Mouse (Mus musculus) megakaryocyte-erythroid progenitor cell, adult 5-6 weeks (primary cell): ENCODE measurements around the gene Clec2d. TPM values are rescaled to one million over a fixed set of nuclear protein-coding genes. Genes with fewer than 3 reads are reported as not detected.
A peak's percentile ranks its signal among the peaks of the same experiment; 100 is the strongest.
"Not testable (repeated sequence)": the region's sequence is repeated elsewhere in the genome, so short reads cannot be mapped to it uniquely, and the experiment has no call there.

Source experiments
- ATAC-seq: replicated peaks from 2 replicates; pipeline ENCODE4 v1.8.0; 2016; ENCODE audit warnings: mild to moderate bottlenecking, inconsistent platforms; ENCODE audit not compliant: severe bottlenecking, poor library complexity, low FRiP score, low TSS enrichment
- total RNA-seq, 2 experiments: library from RNA; stranded (forward) in 1 of 2; stranded (reverse) in 1 of 2; fragments of 200-1000, 215-1000 nt in 1 of 2; fragments of >200 nt in 1 of 2; fragmentation: Nextera tagmentation in 1 of 2; gene quantifications; 2 replicates each; pipeline ENCODE4 v1.2.3; 2014 to 2017

Gene Clec2d
- total RNA-seq, 2 experiments from 2014 or later = 18.0 to 78.9 TPM

- no peak for ATAC-seq
Measured at GRCm38 (mm10) chr6:129186022-129186421, 5.6 kb downstream of the Clec2d start.

DNA sequence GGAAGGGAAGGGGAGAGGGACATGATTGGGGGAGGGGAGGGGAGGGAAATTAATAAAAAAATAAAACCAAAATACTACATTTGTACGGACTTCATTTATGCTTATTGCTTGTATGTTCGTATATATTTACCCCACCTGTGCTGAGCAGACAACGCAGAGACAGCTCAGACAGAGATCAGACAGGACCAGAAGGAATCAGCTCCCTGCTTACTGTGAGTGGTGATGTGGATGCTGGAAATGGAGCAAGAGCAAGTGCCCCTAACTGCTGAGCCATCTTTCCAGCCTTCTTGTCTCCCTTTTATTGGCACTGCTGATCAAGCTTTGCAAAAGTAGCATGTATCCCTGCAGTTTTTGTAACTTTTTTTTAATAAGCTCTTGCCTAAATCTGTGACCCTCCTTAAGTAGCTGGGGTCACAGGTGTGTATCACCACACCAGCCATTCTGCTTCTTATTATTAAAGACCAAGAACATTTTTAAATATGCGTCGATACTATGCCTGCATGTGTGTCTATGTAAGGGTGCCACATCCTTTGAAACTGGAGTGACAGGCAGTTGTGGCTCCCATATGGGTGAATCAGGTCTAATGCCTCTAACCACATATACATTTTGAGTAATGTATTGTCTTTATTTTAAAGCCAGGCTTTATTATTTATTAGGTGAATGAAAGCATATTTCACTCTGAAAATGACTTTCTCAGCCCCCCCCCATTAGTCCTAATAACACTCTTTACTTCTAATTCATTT is 6.2 kb downstream of the Clec2d start:
- ATAC-seq = no peak

DNA sequence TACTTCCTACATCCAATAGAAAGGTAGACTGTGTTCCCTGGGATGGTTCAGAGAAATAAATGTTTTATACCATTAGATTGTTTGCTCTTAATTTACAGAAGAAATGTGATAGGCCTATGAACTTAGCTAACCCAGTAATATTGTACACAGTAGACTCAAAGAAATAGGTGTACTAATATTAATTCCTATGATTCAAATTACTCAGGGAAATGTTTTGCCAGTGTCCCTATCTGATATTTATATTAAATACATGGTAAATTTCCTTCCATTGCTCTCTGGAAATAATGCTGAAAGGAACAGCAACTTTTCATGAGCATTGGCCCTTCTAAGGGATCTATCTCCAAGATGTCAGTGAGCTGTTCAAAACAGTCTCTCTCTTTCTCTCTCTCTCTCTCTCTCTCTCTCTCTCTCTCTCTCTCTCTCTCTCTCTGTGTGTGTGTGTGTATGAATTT is 6.8 kb downstream of the Clec2d start:
- no peak for ATAC-seq

GRCm38 (mm10) chr6:129187816-129188215 is 7.4 kb downstream of the Clec2d start:
- ATAC-seq = not testable (repeated sequence)

DNA sequence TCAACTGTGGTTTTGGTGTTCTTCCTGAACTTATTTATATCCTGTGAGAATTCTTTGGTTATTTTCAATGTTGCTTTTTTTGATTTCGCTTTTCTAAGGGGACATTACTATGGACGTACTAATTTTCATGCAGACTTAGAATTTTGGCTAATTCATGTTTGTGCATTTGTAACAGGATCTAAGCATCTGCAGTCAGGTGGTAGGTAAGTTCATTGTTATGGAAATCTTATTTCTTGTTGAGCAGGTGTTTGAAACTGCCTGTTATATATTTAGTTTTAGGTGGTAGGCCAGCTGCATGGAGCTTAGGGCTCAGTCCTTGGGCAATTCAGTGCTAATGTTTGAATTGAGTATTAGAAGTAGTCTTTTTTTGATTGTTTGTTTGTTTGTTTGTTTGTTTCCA is 13.0 kb downstream of the Clec2d start:
- no peak for ATAC-seq

- ATAC-seq = not testable (repeated sequence)
Measured at GRCm38 (mm10) chr6:129200066-129200465, 19.7 kb downstream of the Clec2d start.

- ATAC-seq = no peak
Measured at GRCm38 (mm10) chr6:129202306-129202705, 21.9 kb downstream of the Clec2d start.

GRCm38 (mm10) chr6:129204342-129204741 is 23.9 kb downstream of the Clec2d start:
- ATAC-seq = no peak

DNA sequence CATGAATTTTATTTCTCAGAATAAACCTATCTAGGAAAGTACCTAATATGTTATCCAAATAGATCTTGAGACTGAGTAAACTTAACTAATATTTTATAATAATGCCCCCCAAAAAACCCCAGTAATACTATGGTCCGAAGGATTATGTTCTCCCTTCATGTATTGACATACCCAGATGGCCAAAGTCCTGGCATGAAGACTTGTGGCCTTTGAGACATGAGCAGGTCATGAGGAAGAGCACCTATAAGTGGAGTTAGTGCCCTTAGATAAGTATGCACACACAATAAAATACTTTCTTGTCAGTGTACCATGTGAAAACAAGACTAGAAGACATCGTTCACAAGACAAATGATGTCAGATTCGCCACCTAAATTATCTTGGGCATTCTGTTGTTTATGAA is 24.4 kb downstream of the Clec2d start:
- ATAC-seq = no peak

DNA sequence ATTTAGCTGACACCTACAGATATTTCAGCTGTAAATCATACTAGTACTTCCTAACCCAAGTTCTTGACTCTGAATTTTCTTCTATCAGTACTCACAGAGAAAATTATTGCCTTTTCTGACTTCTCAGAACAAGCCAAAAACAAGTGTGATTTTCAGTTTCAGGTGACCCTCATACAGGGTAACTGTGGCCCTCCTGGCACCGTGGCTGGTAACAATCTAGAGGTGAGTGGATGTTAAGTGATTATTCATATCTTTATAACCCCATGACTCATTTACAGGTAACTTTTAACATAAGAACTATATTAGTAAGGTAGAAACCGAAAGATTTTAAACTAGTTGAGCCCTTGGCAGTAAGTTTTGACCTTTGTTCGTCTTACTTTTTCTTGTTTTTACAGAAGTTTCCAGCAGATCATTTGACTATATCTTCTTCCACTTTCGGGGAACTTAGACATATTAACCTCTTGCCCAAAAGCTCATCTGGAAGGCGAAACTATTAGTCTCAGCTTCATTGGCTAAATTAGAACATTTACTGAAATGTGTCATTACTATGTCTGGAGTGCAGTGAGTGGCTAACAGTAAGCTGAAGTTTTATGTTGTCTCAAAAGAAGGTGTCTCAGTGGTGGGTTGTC is 28.6 kb downstream of the Clec2d start:
- no peak for ATAC-seq

GRCm38 (mm10) chr6:129209785-129210446 is 29.5 kb downstream of the Clec2d start:
- ATAC-seq = no peak

- peak; percentile 74 for ATAC-seq
Measured at GRCm38 (mm10) chr6:129210447-129210790, 30.0 kb downstream of the Clec2d start.

- ATAC-seq = no peak
Measured at GRCm38 (mm10) chr6:129212421-129213195, 32.2 kb downstream of the Clec2d start.

GRCm38 (mm10) chr6:129213497-129213896 is 33.1 kb downstream of the Clec2d start:
- no peak for ATAC-seq

- no peak for ATAC-seq
Measured at GRCm38 (mm10) chr6:129214263-129214662, 33.8 kb downstream of the Clec2d start.

DNA sequence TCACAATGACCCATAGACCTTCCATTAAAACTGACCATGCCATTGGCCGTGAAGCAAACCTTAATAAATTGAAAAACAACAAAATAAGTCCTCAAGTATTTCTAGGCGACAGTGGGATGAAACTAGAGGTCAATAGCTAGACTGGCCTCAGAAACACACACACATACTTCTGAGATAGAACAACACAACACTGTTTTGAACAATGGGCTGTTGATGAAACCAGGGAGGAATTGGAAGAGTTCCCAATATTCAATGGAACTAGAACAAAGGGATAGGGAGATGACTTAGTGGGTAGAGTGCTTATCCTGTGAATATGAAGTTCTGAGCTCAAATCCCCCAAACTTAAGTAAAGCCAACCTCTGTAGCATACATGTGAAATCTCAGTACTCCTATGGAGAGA is 34.6 kb downstream of the Clec2d start:
- ATAC-seq = no peak

DNA sequence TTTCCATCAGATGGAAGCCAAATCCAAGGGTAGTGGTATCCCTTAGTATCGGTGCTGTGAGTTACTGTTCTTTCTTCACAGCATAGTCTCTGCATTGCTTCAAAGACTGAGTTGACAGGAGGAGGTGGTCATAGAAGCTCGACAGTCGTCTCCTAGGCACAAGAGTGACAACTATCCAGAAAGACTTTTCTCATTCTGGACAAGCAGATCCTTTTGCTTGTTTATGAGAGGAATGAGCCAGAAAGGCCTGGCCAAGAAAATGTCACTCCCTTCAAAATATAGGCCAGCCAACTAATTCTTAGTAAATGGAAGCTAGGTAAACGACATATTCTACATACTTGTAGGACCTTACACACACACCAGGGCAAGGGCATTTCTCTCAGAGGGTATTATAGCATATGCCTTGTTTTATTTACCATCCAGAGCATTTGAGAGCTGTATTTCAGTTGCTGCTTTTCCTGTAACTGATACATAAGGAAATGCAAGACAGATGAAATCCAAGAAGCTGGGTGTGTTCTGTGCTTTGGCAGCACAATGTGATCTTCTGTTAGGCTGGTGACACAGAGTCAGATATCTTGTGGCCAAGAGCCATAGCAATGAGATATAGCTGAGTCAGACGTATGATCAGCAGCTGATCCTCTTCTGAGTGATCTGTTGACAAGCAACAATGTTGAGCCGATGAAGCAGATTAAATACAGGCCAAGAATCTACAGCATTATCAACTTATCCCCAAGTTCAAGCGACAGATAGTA is 35.6 kb downstream of the Clec2d start:
- ATAC-seq = peak; percentile 81

DNA sequence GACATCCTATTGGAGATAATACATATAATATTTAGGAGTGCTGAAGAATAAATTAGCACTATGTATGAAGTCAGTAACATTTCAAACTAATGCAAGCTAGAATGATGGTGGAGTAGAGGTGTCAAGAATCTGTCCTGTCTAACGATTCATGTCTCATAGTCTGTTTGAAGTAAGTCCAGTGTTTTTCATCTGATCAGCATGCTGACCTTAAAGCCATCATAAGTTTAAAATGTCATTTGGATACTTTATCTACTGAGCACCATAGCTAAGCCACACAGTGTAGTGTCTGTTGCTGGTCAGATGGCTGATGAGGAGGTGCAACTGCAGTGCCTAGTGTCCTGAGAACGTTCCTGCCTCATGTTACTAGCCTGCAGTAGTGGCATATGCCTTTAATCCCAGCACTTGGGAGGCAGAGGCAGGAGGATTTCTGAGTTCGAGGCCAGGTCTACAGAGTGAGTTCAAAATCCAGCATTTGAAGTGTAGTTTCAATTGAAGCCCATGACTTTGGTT is 36.4 kb downstream of the Clec2d start:
- 0 out of 2 replicates have a peak, but pooled peaks have one; percentile 32 for ATAC-seq

- no peak; the same call in 1 of the 2 replicates for ATAC-seq
Measured at GRCm38 (mm10) chr6:129218191-129218696, 37.8 kb downstream of the Clec2d start.
